ENCODE assay signal across 8 mouse cellular contexts in the genomic region with DNA sequence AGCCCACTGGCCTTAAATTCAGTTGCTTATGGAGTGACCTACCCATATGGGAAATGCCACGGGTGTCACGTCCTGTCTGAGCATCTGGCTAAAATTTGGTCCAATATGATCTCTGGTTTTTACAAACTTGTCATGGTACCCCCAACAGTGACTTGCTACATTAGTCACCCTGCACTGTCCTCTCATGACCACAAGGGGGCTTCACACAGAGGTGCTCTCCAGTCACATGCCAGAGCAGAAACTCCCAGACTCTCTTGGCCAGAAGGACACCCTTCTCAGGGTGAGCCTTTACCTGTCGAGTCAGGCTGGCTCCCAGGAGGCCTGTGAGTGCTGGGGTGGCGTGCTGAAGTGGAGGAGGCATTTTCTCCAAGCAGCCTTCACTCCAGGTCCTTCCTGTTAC. TPM values are rescaled to one million over a fixed set of nuclear protein-coding genes. Genes with fewer than 3 reads are reported as not detected.
DNase-seq lines count a peak whose midpoint lies in the region; ATAC-seq and TF ChIP-seq lines count a peak whose summit lies in the region.

No protein-coding gene starts in this region.

- no peak overlapping the region for H3K4me2 ChIP-seq in heart, postnatal 0 days (ENCODE audit: low read depth, low read length)
- no peak overlapping the region for H3K4me2 ChIP-seq in neural tube, embryonic 14.5 days (ENCODE audit: low read depth, low read length)

- H3K9ac ChIP-seq in heart, postnatal 0 days (replicated peaks; ENCODE audit: low read depth, low read length) = no peak overlapping the region
- H3K9ac ChIP-seq in neural tube, embryonic 14.5 days (replicated peaks; ENCODE audit: low read depth, low read length) = no peak overlapping the region

- no peak for ATAC-seq in heart, postnatal 0 days (ENCODE audit: insufficient read depth, low read depth)
- peak; percentile 45; the same call in 1 of the 2 replicates for ATAC-seq in neural tube, embryonic 14.5 days (ENCODE audit: low read depth)

- no peak for DNase-seq in heart, postnatal 0 days (ENCODE audit: low spot score)
- DNase-seq in heart, adult 11 months = no peak
- peak; percentile 35 for DNase-seq in thymus, adult 2 months
- DNase-seq in thymus, adult 18-20 months = no peak
- DNase-seq in ovary, adult 18-20 months (ENCODE audit: low spot score) = no peak
- no peak for DNase-seq in adrenal gland, postnatal 25 days

- TF ChIP-seq CTCF in heart, postnatal 0 days (IDR thresholded peaks at IDR 0.05; ENCODE audit: low read depth) = peak; percentile 67
- TF ChIP-seq CTCF in thymus, adult 2 months (IDR thresholded peaks at IDR 0.05; ENCODE audit: borderline replicate concordance, control insufficient read depth, extremely low read depth, insufficient read depth, low read length, poor library complexity) = peak; percentile 42; the same call in 1 of the 2 replicates
- peak; percentile 52; the same call in 1 of the 2 replicates for TF ChIP-seq CTCF in embryonic fibroblast, embryonic 13.5 days (IDR thresholded peaks at IDR 0.05; ENCODE audit: borderline replicate concordance, insufficient read depth, low read length)

- no peaks in the 10 kb centered on the region for H3K9me3 ChIP-seq in heart, postnatal 0 days (replicated peaks; ENCODE audit: control insufficient read depth, low read length)
- no peaks in the 10 kb centered on the region for H3K9me3 ChIP-seq in neural tube, embryonic 14.5 days (ENCODE audit: control insufficient read depth, low read length)

- WGBS in heart, postnatal 0 days = 37% methylated on average over 4 of the region's 4 CpGs
- WGBS in thymus, adult 2 months = 73% methylated on average over 4 of the region's 4 CpGs
- 46% methylated on average over 4 of the region's 4 CpGs for WGBS in neural tube, embryonic 14.5 days

- TF ChIP-seq POLR2A in thymus, adult 2 months (IDR thresholded peaks at IDR 0.05; ENCODE audit: control insufficient read depth, extremely low read depth, insufficient read depth, low read length, poor library complexity) = no peak
- TF ChIP-seq POLR2A in embryonic fibroblast, embryonic 13.5 days (IDR thresholded peaks at IDR 0.05; ENCODE audit: low read depth, low read length) = no peak

- H3K27ac ChIP-seq in heart, postnatal 0 days (ENCODE audit: low read depth) = no peak overlapping the region
- no peak overlapping the region for H3K27ac ChIP-seq in thymus, adult 2 months (ENCODE audit: control insufficient read depth, insufficient read depth, low read length)
- no peak overlapping the region for H3K27ac ChIP-seq in embryonic fibroblast, embryonic 13.5 days (ENCODE audit: insufficient read depth, low read length)
- no peak overlapping the region for H3K27ac ChIP-seq in neural tube, embryonic 14.5 days (ENCODE audit: low read depth, low read length)

- no peaks in the 10 kb centered on the region for H3K4me1 ChIP-seq in heart, postnatal 0 days (ENCODE audit: control insufficient read depth, insufficient read depth)
- no peaks in the 10 kb centered on the region for H3K4me1 ChIP-seq in thymus, adult 2 months (replicated peaks; ENCODE audit: control insufficient read depth, insufficient read depth, low read length)
- H3K4me1 ChIP-seq in embryonic fibroblast, embryonic 13.5 days (ENCODE audit: control insufficient read depth, insufficient read depth, low read length) = no peaks in the 10 kb centered on the region
- peaks cover 6% of the 10 kb centered on the region; the same call in 1 of the 2 replicates for H3K4me1 ChIP-seq in neural tube, embryonic 14.5 days (ENCODE audit: control insufficient read depth, insufficient read depth, low read length)

- TF ChIP-seq EP300 in heart, postnatal 0 days (IDR thresholded peaks at IDR 0.05; ENCODE audit: low read depth) = no peak

- H3K4me3 ChIP-seq in heart, postnatal 0 days (ENCODE audit: low read depth, low read length) = no peak overlapping the region
- no peak overlapping the region for H3K4me3 ChIP-seq in thymus, adult 2 months (ENCODE audit: control insufficient read depth, insufficient read depth, low read length)
- H3K4me3 ChIP-seq in embryonic fibroblast, embryonic 13.5 days (ENCODE audit: insufficient read depth, low read length) = no peak overlapping the region
- no peak overlapping the region for H3K4me3 ChIP-seq in neural tube, embryonic 14.5 days (ENCODE audit: low read depth, low read length)

- H3K27me3 ChIP-seq in heart, postnatal 0 days (ENCODE audit: control insufficient read depth, insufficient read depth, low read length) = no peaks in the 10 kb centered on the region
- H3K27me3 ChIP-seq in thymus, adult 2 months (ENCODE audit: control insufficient read depth, insufficient read depth, low read length) = no peaks in the 10 kb centered on the region
- H3K27me3 ChIP-seq in neural tube, embryonic 14.5 days (ENCODE audit: control insufficient read depth, insufficient read depth, low read length) = no peaks in the 10 kb centered on the region

- H3K36me3 ChIP-seq in heart, postnatal 0 days (replicated peaks; ENCODE audit: control insufficient read depth, insufficient read depth, low read length) = no peaks in the 10 kb centered on the region
- H3K36me3 ChIP-seq in thymus, adult 2 months (ENCODE audit: control insufficient read depth, insufficient read depth, low read length) = peaks cover 36% of the 10 kb centered on the region
- 0 out of 2 replicates have a peak, but pooled peaks cover 4% of the 10 kb centered on the region for H3K36me3 ChIP-seq in neural tube, embryonic 14.5 days (ENCODE audit: control insufficient read depth, insufficient read depth, low read length)

RNA-seq across cellular contexts. Expression of a gene that starts 33.1 kb away (rescaled TPM):
- total RNA-seq in heart, postnatal 0 days (2014; rRNA removed; ENCODE audit: low replicate concordance) = not detected in 2 replicates
- not detected in 2 replicates for polyA plus RNA-seq in heart, postnatal 0 days (2015; fragmentation: Nextera tagmentation; extraction: Ambion mirVana)
- polyA plus RNA-seq in thymus, adult 2 months (2012; rRNA removed) = 3.6 and 4.3 TPM in 2 replicates
- not detected in 2 replicates for polyA plus RNA-seq in embryonic fibroblast, embryonic 13.5 days (2011; ENCODE audit: insufficient read length, low read depth, missing spikeins)
- 2.0 and 2.6 TPM in 2 replicates for polyA plus RNA-seq in neural tube, embryonic 14.5 days (2014; fragmentation: Nextera tagmentation; extraction: Ambion mirVana)
- total RNA-seq in adrenal gland, postnatal 25 days (2021) = 0.24 TPM in 1 of 2 replicates, not detected in the other
